Mouse (Mus musculus) gastrocnemius, postnatal 4 days (tissue): ENCODE data around the gene Tex101. TPM values are rescaled to one million over a fixed set of nuclear protein-coding genes. Genes with fewer than 3 reads are reported as not detected.
"Not testable (repeated sequence)": the region's sequence is repeated elsewhere in the genome, so short reads cannot be mapped to it uniquely, and the experiment has no call there.

ENCODE experiments used
- DNase-seq, 2 experiments: peaks; one replicate each; pipeline ENCODE4 v3.0.0; 2021 to 2022; ENCODE audit warnings: low spot score in 2 of 2, mixed read lengths in 2 of 2
- long read RNA-seq, 2 experiments: library from polyadenylated mRNA; stranded (forward); transcript quantifications; one replicate each; pipeline ENCODE4 v2.0.0; 2021
- total RNA-seq, 2 experiments: library from RNA; stranded (reverse); gene quantifications; 2 replicates each; pipeline ENCODE4 v1.2.3; 2021

Gene Tex101
- total RNA-seq, result not detected
- long read RNA-seq, experiment 1, result 0 reads
- long read RNA-seq, experiment 2, result 0 reads

- DNase-seq, result no peak
These were observed at the start of gene Tex101 for GRCm38 (mm10) chr7:24676575-24676974. TSS of gene Tex101 (minus strand) at chr7:24676675.

DNA sequence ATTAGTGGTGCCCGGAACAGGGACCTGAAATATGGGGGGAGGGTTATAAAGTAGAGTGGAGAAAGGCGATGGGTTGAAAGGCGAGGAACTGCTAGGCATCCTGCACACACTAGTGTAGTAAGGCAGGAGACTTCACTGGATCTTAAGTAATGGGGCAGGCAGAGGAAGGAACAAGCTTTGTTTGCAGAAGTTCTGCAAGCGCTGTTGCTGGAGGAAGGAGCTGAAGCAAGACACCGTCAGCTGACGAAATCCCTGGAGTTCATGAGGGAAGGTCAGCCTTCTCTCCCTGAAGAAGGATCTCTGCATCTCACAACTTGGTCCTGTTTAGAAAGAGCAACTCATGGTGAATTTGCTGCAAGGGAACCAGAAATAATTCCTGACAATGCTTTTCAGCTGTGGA, 38.6 kb upstream of the Tex101 start:
- DNase-seq, result no peak

- no peak for DNase-seq
These were observed 32.4 kb upstream of the Tex101 start, which contains the start of gene BC049730 for GRCm38 (mm10) chr7:24708832-24709292. TSS of gene BC049730 (plus strand) at chr7:24709242.

- DNase-seq, result not testable (repeated sequence)
These were observed 26.4 kb upstream of the Tex101 start for GRCm38 (mm10) chr7:24702841-24703240.

DNA sequence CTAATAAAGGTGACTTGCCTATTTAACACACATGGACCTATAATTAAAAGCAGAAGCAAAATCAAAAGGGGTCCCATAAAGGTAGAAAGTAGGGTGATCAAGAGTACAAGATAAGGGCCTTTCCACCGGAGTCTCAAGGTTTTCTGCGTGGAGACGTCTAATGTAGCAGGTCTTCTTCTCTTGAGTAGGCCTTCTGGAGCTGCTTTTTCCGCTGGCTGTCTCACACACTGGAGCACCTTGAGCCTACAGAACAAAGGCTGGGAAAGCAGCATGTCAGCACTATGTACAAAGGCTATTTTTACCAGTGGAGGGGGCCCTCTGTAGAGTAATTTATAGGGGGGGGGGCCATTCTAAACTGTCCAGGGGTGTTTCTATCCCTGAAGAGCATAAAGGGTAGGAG, 21.4 kb upstream of the Tex101 start:
- not testable (repeated sequence) for DNase-seq

GRCm38 (mm10) chr7:24692693-24693092, 16.2 kb upstream of the Tex101 start:
- DNase-seq, result not testable (repeated sequence)

GRCm38 (mm10) chr7:24687519-24687918, 11.0 kb upstream of the Tex101 start:
- not testable (repeated sequence) for DNase-seq

DNA sequence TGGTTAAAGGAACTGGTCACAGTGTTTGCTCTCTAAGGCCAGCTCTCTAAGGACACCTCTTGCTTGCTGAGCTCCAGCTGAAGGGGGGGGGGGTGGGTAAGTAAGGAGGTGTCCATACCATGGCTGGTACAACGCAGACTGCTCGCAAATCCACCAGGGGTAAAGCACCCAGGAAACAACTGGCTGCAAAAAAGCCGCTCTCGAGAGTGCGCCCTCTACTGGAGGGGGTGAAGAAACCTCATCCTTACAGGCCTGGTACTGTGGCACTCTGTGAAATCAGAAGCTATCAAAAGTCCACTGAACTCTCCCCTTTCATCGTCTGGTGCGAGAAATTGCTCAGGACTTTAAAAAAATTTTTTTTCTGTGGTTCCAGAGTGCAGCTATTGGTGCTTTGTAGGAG, 7.6 kb upstream of the Tex101 start:
- not testable (repeated sequence) for DNase-seq

- DNase-seq, result no peak
These were observed 4.5 kb downstream of the Tex101 start for GRCm38 (mm10) chr7:24671944-24672439.

GRCm38 (mm10) chr7:24664959-24665358, 11.5 kb downstream of the Tex101 start:
- DNase-seq, result no peak

DNA sequence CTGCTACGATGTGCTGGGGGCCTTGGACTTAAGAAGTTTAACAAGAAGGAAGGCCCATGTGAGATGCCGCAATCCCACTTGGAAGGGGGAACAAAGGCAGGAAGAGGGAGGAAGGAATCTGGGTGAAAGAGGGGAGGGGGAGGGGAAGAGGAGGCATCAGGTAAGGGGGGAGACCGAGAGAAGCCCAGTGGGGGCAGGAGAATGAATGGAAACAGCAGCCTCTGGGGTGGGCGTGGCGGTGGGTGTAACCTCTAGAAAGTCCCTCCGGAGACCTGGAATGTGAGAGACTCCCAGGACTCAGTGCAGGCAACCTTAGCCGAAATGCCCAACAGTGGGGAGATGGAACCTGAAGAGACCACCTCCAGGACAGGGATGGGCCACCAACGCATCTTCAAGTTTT, 12.2 kb downstream of the Tex101 start:
- no peak for DNase-seq

DNA sequence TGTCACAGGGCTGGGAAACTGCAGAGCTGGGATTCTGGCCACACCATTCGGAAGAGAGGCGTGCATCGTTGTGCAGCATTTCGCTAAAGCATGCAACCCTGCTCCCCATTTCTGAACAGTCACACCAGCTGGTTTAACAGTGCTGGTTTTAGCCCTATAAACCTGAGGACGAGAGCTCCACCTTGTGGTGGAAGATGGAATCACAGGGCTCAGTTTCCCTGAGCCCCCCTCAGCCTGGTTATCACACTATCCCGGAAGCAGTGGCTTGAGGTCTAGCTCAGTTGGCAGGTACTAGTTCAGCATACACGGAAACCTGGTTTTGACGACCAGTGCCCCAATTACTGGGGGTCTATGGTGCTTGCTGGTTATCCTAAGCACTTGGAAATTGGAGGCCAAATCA, 13.9 kb downstream of the Tex101 start:
- DNase-seq, result peak in 1 of 2 experiments; percentile 46

GRCm38 (mm10) chr7:24661118-24661904, 15.2 kb downstream of the Tex101 start:
- no peak for DNase-seq

- no peak for DNase-seq
These were observed 16.6 kb downstream of the Tex101 start for GRCm38 (mm10) chr7:24659737-24660357.

- DNase-seq, result peak in 1 of 2 experiments; percentile 51
These were observed 22.8 kb downstream of the Tex101 start for GRCm38 (mm10) chr7:24653681-24654080.

- no peak for DNase-seq
These were observed 30.0 kb downstream of the Tex101 start for GRCm38 (mm10) chr7:24646486-24646885.

GRCm38 (mm10) chr7:24644996-24645395, 31.5 kb downstream of the Tex101 start:
- DNase-seq, result no peak

- DNase-seq, result no peak
These were observed 32.0 kb downstream of the Tex101 start for GRCm38 (mm10) chr7:24644492-24644891.

- peak in 1 of 2 experiments; percentile 62 for DNase-seq
These were observed 34.0 kb downstream of the Tex101 start for GRCm38 (mm10) chr7:24642491-24642890.

- DNase-seq, result no peak
These were observed 36.0 kb downstream of the Tex101 start for GRCm38 (mm10) chr7:24640450-24640849.

- no peak for DNase-seq
These were observed 38.2 kb downstream of the Tex101 start for GRCm38 (mm10) chr7:24638026-24638856.
